Mouse (Mus musculus) layer of hippocampus, adult 8-10 months (tissue): ENCODE results near the gene Nrros. TPM values are rescaled to one million over a fixed set of nuclear protein-coding genes. Genes with fewer than 3 reads are reported as not detected.
A peak's percentile ranks its signal among the peaks of the same experiment; 100 is the strongest.

Experiments
- DNase-seq, 2 experiments: peaks; one replicate each; pipeline ENCODE4 v3.0.0; 2022; ENCODE audit warnings: low spot score in 2 of 2
- total RNA-seq, 4 experiments: library from RNA; stranded (reverse); gene quantifications; 2 replicates each; pipeline ENCODE4 v1.2.4; 2022

Nrros gene
- total RNA-seq: 10 to 100 TPM in 3 of 4 experiments, 1 to 10 TPM in 1; 9.6 to 16.2 (median 11.9) TPM

GRCm38 (mm10) chr16:32165281-32165821 is at the start of gene Nrros:
Gene Nrros, minus strand, starts transcription at chr16:32165594.
- DNase-seq: peak in 1 of 2 experiments; percentile 46

GRCm38 (mm10) chr16:32214804-32215576 is 49.6 kb upstream of the Nrros start:
- DNase-seq: peak in 1 of 2 experiments; percentile 9

GRCm38 (mm10) chr16:32214156-32214555 is 48.8 kb upstream of the Nrros start:
- DNase-seq: no peak

GRCm38 (mm10) chr16:32204902-32205301 is 39.5 kb upstream of the Nrros start:
- no peak for DNase-seq

- DNase-seq: peak; percentile 26
These were observed 37.3 kb upstream of the Nrros start for GRCm38 (mm10) chr16:32202681-32203080.

- no peak for DNase-seq
These were observed 35.6 kb upstream of the Nrros start for GRCm38 (mm10) chr16:32201004-32201325.

GRCm38 (mm10) chr16:32200256-32201003 is 35.0 kb upstream of the Nrros start:
- DNase-seq: no peak

GRCm38 (mm10) chr16:32190011-32190441 is 24.6 kb upstream of the Nrros start:
- no peak for DNase-seq

- peak; percentile 8 to 28 for DNase-seq
These were observed 23.7 kb upstream of the Nrros start for GRCm38 (mm10) chr16:32189109-32189508.

- no peak for DNase-seq
These were observed 20.7 kb upstream of the Nrros start for GRCm38 (mm10) chr16:32186056-32186455.

GRCm38 (mm10) chr16:32179333-32179901 is 14.0 kb upstream of the Nrros start, which contains the start of gene Bex6:
Gene Bex6, plus strand, starts transcription at chr16:32179823.
- no peak for DNase-seq

- DNase-seq: no peak
These were observed 11.7 kb upstream of the Nrros start for GRCm38 (mm10) chr16:32176896-32177686.

GRCm38 (mm10) chr16:32175029-32175428 is 9.6 kb upstream of the Nrros start:
- DNase-seq: no peak

- no peak for DNase-seq
These were observed 9.1 kb upstream of the Nrros start for GRCm38 (mm10) chr16:32174340-32175005.

GRCm38 (mm10) chr16:32173401-32173800 is 8.0 kb upstream of the Nrros start:
- no peak for DNase-seq

- DNase-seq: no peak
These were observed 5.8 kb upstream of the Nrros start for GRCm38 (mm10) chr16:32171031-32171731.

GRCm38 (mm10) chr16:32167819-32168545 is 2.6 kb upstream of the Nrros start:
- DNase-seq: no peak

- DNase-seq: no peak
These were observed 882 bp downstream of the Nrros start for GRCm38 (mm10) chr16:32164396-32165027.

GRCm38 (mm10) chr16:32163891-32164290 is 1.5 kb downstream of the Nrros start:
- DNase-seq: no peak
